Mouse (Mus musculus): ENCODE results near the gene Pde6d.

DNA sequence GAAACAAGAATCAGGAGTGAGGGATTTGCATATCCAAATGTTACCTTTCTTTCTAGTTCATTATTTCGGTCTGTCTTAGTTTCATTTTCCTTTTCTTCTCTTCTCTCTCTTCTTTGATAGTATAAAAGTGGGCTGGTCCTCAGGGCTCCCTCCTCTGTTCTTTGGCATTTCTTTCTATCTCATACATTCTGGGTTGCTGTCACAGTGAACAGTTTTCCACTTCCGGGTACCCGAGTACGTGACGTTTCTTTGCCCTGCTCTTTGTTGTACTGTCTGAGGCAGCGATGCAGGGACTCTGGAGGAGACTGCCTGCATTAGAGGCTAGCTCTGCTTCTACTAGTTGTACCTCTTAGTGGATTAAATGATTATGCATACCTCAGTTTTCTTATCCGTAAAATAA lies 12.1 kb upstream of the Pde6d start:
- TF ChIP-seq CTCF (conservative IDR thresholded peaks at IDR 0.05; ENCODE audit: insufficient read depth, insufficient read length, low read depth, low read length) (no peak), POLR2A (IDR thresholded peaks at IDR 0.05; ENCODE audit: low read depth, low read length) (no peak)

Data from kidney, adult 2 months (tissue).